Mouse (Mus musculus): ENCODE results near the gene Mctp2. TPM values are rescaled to one million over a fixed set of nuclear protein-coding genes. Genes with fewer than 3 reads are reported as not detected.

The Mctp2 gene
- polyA plus RNA-seq, 1 experiment: 1.3 TPM

DNA sequence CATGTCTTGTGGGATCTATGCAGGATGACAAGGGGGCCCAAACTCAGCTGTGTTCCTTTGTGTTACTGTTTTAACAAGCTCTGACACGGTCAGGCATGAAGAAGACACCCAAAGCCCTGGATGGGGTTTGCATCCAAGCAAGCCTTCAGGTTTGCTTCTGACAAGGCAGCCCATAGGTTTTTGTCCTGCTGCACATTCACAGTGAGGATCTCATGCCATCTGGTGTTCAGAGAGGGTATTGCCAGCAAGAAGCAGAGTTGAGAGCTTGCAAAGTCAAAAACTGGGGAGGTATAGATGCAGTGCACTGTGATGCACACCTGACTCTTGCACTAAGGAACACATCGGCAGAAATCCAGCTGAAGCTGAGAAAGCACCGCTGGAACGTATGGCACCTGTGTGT, 67.8 kb downstream of the Mctp2 start:
- peak; percentile 50; the same call in 1 of the 2 replicates for TF ChIP-seq CTCF (IDR thresholded peaks at IDR 0.05; ENCODE audit: insufficient read depth, low read length)
- no peak for TF ChIP-seq POLR2A (IDR thresholded peaks at IDR 0.05; ENCODE audit: borderline replicate concordance, extremely low read depth, low read depth, low read length)
- Histone ChIP-seq H3K4me3 (replicated peaks; ENCODE audit: extremely low read depth, low read depth, low read length) (no peak overlapping the region), H3K4me1 (ENCODE audit: control insufficient read depth, insufficient read depth, low read length) (no peaks in the 10 kb centered on the region)
- peak; percentile 50 for DNase-seq
- WGBS: 47% methylated on average over 4 of the region's 4 CpGs

DNA sequence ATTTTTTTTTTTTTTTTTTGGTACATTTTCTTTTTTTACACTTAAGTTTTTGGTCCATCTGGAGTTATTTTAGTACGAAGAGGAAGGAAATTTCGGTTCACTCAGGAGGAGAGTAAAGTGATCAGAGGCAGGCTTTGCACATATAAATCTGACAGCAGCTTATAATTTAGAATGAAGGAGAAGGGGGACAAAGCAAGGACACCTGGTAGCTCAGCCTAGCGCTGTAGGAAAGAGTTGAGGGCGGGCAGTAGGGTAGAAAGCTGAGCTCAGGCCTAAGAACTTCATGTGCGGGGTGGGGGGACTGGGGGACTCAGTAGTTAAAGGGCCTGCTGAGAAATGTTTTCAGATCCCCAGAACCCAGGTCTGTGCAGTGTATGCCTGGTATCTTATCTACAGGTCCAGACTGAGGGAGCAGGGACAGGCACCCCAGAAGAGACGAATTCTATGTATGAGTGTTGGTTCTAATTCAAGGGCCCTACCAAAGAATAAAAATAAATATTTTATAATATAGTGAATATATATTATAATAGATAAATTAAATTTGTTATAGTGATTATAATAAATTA, 71.9 kb downstream of the Mctp2 start:
- Histone ChIP-seq H3K4me1 (ENCODE audit: control insufficient read depth, insufficient read depth, low read length) (no peaks in the 10 kb centered on the region), H3K4me3 (replicated peaks; ENCODE audit: extremely low read depth, low read depth, low read length) (no peak overlapping the region)
- DNase-seq: no peak
- 68% methylated on average over 6 of the region's 6 CpGs for WGBS
- no peak for TF ChIP-seq POLR2A (IDR thresholded peaks at IDR 0.05; ENCODE audit: borderline replicate concordance, extremely low read depth, low read depth, low read length)
- no peak for TF ChIP-seq CTCF (IDR thresholded peaks at IDR 0.05; ENCODE audit: insufficient read depth, low read length)

- no peak for TF ChIP-seq CTCF (IDR thresholded peaks at IDR 0.05; ENCODE audit: insufficient read depth, low read length)
- TF ChIP-seq POLR2A (IDR thresholded peaks at IDR 0.05; ENCODE audit: borderline replicate concordance, extremely low read depth, low read depth, low read length): no peak
- WGBS: 63% methylated on average over 7 of the region's 7 CpGs
- no peak for DNase-seq
- Histone ChIP-seq H3K4me3 (replicated peaks; ENCODE audit: extremely low read depth, low read depth, low read length) (no peak overlapping the region), H3K4me1 (ENCODE audit: control insufficient read depth, insufficient read depth, low read length) (no peaks in the 10 kb centered on the region)
Measured at GRCm38 (mm10) chr7:72231182-72231877, 75.1 kb downstream of the Mctp2 start.

DNA sequence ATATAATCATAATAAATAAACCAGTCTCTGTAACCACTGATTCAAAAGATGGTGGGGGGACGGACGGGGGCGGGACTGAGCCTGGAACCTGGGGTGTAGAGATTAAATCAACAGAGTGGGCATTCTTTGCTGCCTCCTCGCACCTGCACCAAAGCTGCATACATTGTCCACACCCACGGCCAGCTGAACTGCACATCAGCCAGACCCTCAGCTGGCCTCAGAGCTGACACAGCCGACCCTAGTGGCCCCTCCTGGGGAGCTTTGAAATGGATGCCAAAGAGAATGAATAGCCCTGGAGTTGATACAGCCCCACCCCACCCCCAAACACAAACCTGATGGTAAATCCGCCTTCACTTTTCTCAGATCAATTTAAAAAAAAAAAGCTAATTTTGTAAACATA, 76.5 kb downstream of the Mctp2 start:
- no peak for TF ChIP-seq CTCF (IDR thresholded peaks at IDR 0.05; ENCODE audit: insufficient read depth, low read length)
- WGBS: 68% methylated on average over 7 of the region's 7 CpGs
- DNase-seq: no peak
- Histone ChIP-seq H3K4me1 (ENCODE audit: control insufficient read depth, insufficient read depth, low read length) (no peaks in the 10 kb centered on the region), H3K4me3 (replicated peaks; ENCODE audit: extremely low read depth, low read depth, low read length) (no peak overlapping the region)

DNA sequence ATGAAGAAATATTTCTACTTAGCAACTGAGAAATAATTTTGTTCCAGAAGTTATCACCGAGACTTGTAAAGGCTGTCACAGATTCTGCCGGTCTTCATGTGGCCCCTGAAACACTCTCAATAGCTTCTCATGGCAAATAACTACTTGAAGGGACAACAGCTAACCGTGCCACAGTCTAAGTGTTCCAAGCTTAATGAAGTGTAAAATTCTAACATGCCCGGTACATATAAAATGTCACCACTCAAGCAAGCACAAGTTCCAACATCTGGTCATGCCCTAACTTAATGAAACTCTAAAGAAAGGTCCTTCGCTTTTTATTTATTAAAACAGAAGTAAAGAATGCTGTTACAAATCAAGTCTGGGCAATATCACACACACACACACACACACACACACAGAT, 82.8 kb downstream of the Mctp2 start:
- no peak overlapping the region for H3K4me3 ChIP-seq (replicated peaks; ENCODE audit: extremely low read depth, low read depth, low read length)
- 75% methylated on average over 5 of the region's 5 CpGs for WGBS

GRCm38 (mm10) chr7:72222532-72222931, 83.9 kb downstream of the Mctp2 start:
- no peaks in the 10 kb centered on the region for H3K4me1 ChIP-seq (ENCODE audit: control insufficient read depth, insufficient read depth, low read length)
- TF ChIP-seq CTCF (IDR thresholded peaks at IDR 0.05; ENCODE audit: insufficient read depth, low read length): no peak
- TF ChIP-seq POLR2A (IDR thresholded peaks at IDR 0.05; ENCODE audit: borderline replicate concordance, extremely low read depth, low read depth, low read length): no peak
- 76% methylated on average over 8 of the region's 8 CpGs for WGBS
- no peak for DNase-seq
- no peak overlapping the region for H3K4me3 ChIP-seq (replicated peaks; ENCODE audit: extremely low read depth, low read depth, low read length)

More for the DNA sequence above, 82.8 kb downstream of the Mctp2 start:
- no peaks in the 10 kb centered on the region for H3K4me1 ChIP-seq (ENCODE audit: control insufficient read depth, insufficient read depth, low read length)
- no peak for DNase-seq
- TF ChIP-seq POLR2A (IDR thresholded peaks at IDR 0.05; ENCODE audit: borderline replicate concordance, extremely low read depth, low read depth, low read length): no peak
- no peak for TF ChIP-seq CTCF (IDR thresholded peaks at IDR 0.05; ENCODE audit: insufficient read depth, low read length)

DNA sequence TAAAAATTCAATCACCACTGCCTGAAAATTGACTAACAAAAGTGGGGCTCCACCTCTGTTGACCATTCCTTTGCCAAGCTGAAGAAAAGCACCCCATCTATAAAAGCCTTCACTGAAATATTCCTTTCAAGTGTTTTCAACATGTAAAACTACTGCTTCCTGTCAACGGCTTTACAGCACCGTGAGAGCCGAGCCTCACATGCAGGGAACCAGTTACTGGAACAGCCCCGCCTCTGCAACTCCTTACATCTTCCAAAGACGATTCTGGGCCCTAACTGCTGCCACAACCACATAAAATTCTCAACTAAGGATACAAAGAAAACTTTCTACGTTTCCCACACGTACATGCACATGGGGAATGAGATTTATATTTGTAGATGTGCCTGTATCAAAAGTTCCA, 88.4 kb downstream of the Mctp2 start:
- 54% methylated on average over 7 of the region's 7 CpGs for WGBS
- H3K4me1 ChIP-seq (ENCODE audit: control insufficient read depth, insufficient read depth, low read length): no peaks in the 10 kb centered on the region
- H3K4me3 ChIP-seq (replicated peaks; ENCODE audit: extremely low read depth, low read depth, low read length): no peak overlapping the region
- no peak for TF ChIP-seq CTCF (IDR thresholded peaks at IDR 0.05; ENCODE audit: insufficient read depth, low read length)
- no peak for DNase-seq

GRCm38 (mm10) chr7:72215563-72216215, 90.7 kb downstream of the Mctp2 start:
- no peak for DNase-seq
- H3K4me1 ChIP-seq (ENCODE audit: control insufficient read depth, insufficient read depth, low read length): no peaks in the 10 kb centered on the region
- H3K4me3 ChIP-seq (replicated peaks; ENCODE audit: extremely low read depth, low read depth, low read length): no peak overlapping the region
- WGBS: 72% methylated on average over 5 of the region's 5 CpGs
- TF ChIP-seq CTCF (IDR thresholded peaks at IDR 0.05; ENCODE audit: insufficient read depth, low read length) (no peak), POLR2A (IDR thresholded peaks at IDR 0.05; ENCODE audit: borderline replicate concordance, extremely low read depth, low read depth, low read length) (no peak)

- no peaks in the 10 kb centered on the region for H3K4me1 ChIP-seq (ENCODE audit: control insufficient read depth, insufficient read depth, low read length)
- DNase-seq: no peak
- no peak overlapping the region for H3K4me3 ChIP-seq (replicated peaks; ENCODE audit: extremely low read depth, low read depth, low read length)
- no peak for TF ChIP-seq POLR2A (IDR thresholded peaks at IDR 0.05; ENCODE audit: borderline replicate concordance, extremely low read depth, low read depth, low read length)
- TF ChIP-seq CTCF (IDR thresholded peaks at IDR 0.05; ENCODE audit: insufficient read depth, low read length): no peak
- 66% methylated on average over 5 of the region's 5 CpGs for WGBS
Measured at GRCm38 (mm10) chr7:72210201-72210600, 96.2 kb downstream of the Mctp2 start.

GRCm38 (mm10) chr7:72209296-72209695, 97.1 kb downstream of the Mctp2 start:
- TF ChIP-seq CTCF (IDR thresholded peaks at IDR 0.05; ENCODE audit: insufficient read depth, low read length) (no peak), POLR2A (IDR thresholded peaks at IDR 0.05; ENCODE audit: borderline replicate concordance, extremely low read depth, low read depth, low read length) (no peak)
- 64% methylated on average over 5 of the region's 5 CpGs for WGBS
- H3K4me1 ChIP-seq (ENCODE audit: control insufficient read depth, insufficient read depth, low read length): no peaks in the 10 kb centered on the region
- DNase-seq: no peak
- H3K4me3 ChIP-seq (replicated peaks; ENCODE audit: extremely low read depth, low read depth, low read length): no peak overlapping the region
